Mouse (Mus musculus) kidney, embryonic 16.5 days (tissue): ENCODE results near the gene Sox5. TPM values are rescaled to one million over a fixed set of nuclear protein-coding genes. Genes with fewer than 3 reads are reported as not detected.

ENCODE experiments used
- ATAC-seq: fragments of 200-750 bp; cut with Nextera tagmentation; 2 replicates; pipeline ENCODE4 v1.8.0; 2017; ENCODE audit warnings: moderate TSS enrichment; ENCODE audit not compliant: low FRiP score, low TSS enrichment
- H3K27ac ChIP-seq: fragments of 300-500 bp; sonication (generic); 2 replicates; pipeline ENCODE4 v1.5.1; 2014; ENCODE audit warnings: low read length
- H3K27me3 ChIP-seq: fragments of 300-500 bp; sonication (generic); 2 replicates; pipeline ENCODE4 v1.6.1; 2014; ENCODE audit warnings: low read length, control low read depth, mixed read lengths; ENCODE audit not compliant: insufficient read depth
- H3K36me3 ChIP-seq: fragments of 300-500 bp; sonication (generic); 2 replicates; pipeline ENCODE4 v1.6.1; 2014; ENCODE audit warnings: low read length, control low read depth, mixed read lengths; ENCODE audit not compliant: insufficient read depth
- H3K4me1 ChIP-seq: fragments of 300-500 bp; sonication (generic); 2 replicates; pipeline ENCODE4 v1.6.1; 2014; ENCODE audit warnings: low read length, control low read depth, mixed read lengths; ENCODE audit not compliant: insufficient read depth
- H3K4me2 ChIP-seq: fragments of 300-500 bp; sonication (generic); replicated peaks from 2 replicates; pipeline ENCODE4 v1.6.1; 2014; ENCODE audit warnings: low read depth, low read length
- H3K4me3 ChIP-seq: fragments of 300-500 bp; sonication (generic); 2 replicates; pipeline ENCODE4 v1.5.1; 2014; ENCODE audit warnings: mild to moderate bottlenecking, low read length
- H3K9ac ChIP-seq: fragments of 300-500 bp; sonication (generic); replicated peaks from 2 replicates; pipeline ENCODE4 v1.6.1; 2014; ENCODE audit warnings: low read length
- H3K9me3 ChIP-seq: fragments of 300-500 bp; sonication (generic); 2 replicates; pipeline ENCODE4 v1.6.1; 2016; ENCODE audit warnings: low read length, control low read depth
- WGBS: fragments of 180-500 bp; shearing (Covaris S2); extraction: QIAGEN DNeasy Blood & Tissue Kit; methylation state at CpG from one replicate; pipeline ENCODE4 v1.1.7; 2014; 5-methylcytosine and 5-hydroxymethylcytosine counted together
- polyA plus RNA-seq: library from polyadenylated mRNA; unstranded; fragments of >200 nt; fragmentation: Nextera tagmentation; extraction: Ambion mirVana; gene quantifications from 2 replicates; pipeline ENCODE4 v1.2.1, GENCODE M21; 2015

Gene Sox5
- polyA plus RNA-seq, 1 experiment from 2014 or later: 14.8 TPM

GRCm38 (mm10) chr6:144485578-144485977 lies 296.2 kb downstream of the Sox5 start:
- WGBS: 60% methylated on average over 6 of the region's 6 CpGs

DNA sequence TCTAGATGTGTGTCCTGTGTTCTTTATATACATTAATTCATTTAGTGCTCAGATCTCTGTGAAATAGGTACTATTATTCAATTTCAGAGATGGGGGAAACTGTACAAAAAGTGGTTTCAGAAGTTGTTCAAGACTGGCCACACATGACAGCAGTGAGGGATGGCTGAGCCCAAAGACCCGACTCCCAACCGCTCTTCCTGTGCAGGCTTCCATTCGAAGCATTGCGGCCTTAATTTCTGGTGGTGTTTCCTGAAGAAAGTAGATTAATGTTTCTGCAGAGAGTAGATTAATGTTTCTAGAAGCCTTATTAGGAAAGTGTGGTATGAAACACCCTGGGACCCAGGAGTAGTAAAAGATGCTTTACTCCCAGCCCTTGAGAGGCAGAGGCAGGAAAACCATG lies 298.6 kb downstream of the Sox5 start:
- Histone ChIP-seq H3K4me2 (no peak overlapping the region), H3K4me1 (0 out of 2 replicates have a peak, but pooled peaks cover 6% of the 10 kb centered on the region), H3K27ac (no peak overlapping the region), H3K9me3 (peaks cover 14% of the 10 kb centered on the region), H3K36me3 (peaks cover 4% of the 10 kb centered on the region; the same call in 1 of the 2 replicates), H3K9ac (no peak overlapping the region), H3K27me3 (no peaks in the 10 kb centered on the region), H3K4me3 (no peak overlapping the region)
- ATAC-seq: no peak
- WGBS: 88% methylated on average over 4 of the region's 4 CpGs

More at GRCm38 (mm10) chr6:144485578-144485977, 296.2 kb downstream of the Sox5 start:
- H3K27ac ChIP-seq: no peak overlapping the region
- peaks cover 4% of the 10 kb centered on the region; the same call in 1 of the 2 replicates for H3K36me3 ChIP-seq
- ATAC-seq: no peak
- H3K27me3 ChIP-seq: no peaks in the 10 kb centered on the region
- H3K4me1 ChIP-seq: 0 out of 2 replicates have a peak, but pooled peaks cover 6% of the 10 kb centered on the region
- peaks cover 14% of the 10 kb centered on the region for H3K9me3 ChIP-seq
- no peak overlapping the region for H3K9ac ChIP-seq
- no peak overlapping the region for H3K4me3 ChIP-seq
- H3K4me2 ChIP-seq: no peak overlapping the region

DNA sequence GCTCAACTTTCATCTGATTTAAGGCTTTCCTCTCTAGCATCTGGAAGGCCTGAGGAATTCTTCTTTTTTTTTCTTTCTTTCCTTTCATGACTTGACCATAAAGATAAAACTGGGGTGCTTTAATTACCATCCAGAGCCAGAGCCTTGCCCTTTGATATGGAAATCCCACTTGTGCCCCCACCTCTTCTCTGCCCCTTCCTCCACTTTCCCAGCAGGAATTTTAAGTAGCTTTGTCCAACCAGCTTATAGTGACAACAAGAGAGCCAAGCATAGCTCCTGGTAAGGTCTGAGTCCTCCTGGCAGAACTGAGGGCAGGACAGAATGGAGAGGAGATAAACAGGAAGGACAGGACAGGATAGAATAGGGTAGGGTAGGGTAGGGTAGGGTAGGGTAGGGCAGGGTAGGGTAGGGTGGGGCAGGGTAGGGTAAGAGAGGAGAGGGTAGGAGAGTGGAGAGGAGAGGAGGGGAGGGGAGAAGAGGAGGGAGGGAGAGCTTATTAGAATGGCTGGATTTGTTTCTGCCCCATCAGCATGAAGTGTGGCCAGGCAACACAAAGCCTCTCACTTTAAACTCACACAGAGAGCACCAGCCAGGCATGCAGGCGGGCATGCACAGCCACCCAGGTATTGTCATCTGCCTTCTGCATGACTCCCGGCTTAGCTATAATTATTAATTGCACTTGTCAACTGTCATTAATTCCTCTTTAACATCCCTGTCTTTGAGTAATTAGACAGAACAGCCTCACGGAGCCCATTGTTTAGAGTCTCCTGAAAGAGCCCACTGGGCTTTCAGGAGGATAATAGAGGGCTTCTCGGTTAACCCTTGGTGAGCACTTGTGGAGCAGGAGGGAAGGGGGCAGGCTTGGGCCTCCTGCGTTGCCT lies 300.9 kb downstream of the Sox5 start:
- Histone ChIP-seq H3K9me3 (no peaks in the 10 kb centered on the region), H3K36me3 (no peaks in the 10 kb centered on the region), H3K4me3 (no peak overlapping the region), H3K4me2 (no peak overlapping the region), H3K27ac (no peak overlapping the region), H3K4me1 (0 out of 2 replicates have a peak, but pooled peaks cover 6% of the 10 kb centered on the region), H3K9ac (no peak overlapping the region), H3K27me3 (no peaks in the 10 kb centered on the region)
- 23% methylated on average over 5 of the region's 5 CpGs for WGBS
- ATAC-seq: peak; percentile 61; the same call in 1 of the 2 replicates

- 0 out of 2 replicates have a peak, but pooled peaks cover 6% of the 10 kb centered on the region for H3K4me1 ChIP-seq
- no peak for ATAC-seq
- WGBS: 39% methylated on average over 4 of the region's 4 CpGs
These were observed 301.9 kb downstream of the Sox5 start for GRCm38 (mm10) chr6:144479861-144480260.

DNA sequence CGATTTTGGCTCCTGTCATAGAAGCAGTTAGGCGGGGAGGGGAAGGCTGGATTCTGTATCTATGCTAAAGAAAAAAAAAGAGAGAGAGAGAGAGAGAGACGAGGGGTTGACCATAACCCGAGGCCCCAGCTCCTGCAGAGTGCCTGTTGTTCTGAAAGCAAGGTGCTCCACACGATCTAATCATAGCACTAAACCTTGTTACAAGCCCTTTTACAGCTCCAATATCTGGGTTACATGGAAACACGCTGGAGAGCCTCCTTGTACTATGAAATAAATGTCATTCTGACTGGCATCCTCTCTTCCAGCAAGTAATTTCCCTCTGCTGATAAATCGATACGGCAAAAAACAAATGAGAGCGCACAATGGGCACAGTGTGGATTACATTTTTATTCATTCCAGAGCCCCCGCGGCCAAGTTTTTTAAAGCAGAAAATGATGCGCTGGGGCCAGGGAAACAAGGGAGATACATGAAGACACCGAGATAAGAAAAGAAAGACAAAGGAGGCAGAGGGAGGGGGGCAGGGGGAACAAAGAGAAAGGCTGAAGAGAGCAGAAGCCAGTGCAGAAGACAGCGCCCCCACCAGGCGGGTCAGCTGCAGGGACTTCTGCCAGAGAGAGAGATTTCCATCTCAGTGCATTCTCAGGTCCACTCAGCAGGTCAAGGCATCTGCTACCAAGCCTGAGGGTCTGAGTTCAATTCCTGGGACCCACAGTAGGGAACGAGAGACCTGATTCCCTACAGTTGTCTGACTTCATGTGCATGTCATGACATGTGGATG lies 304.3 kb downstream of the Sox5 start:
- no peak overlapping the region for H3K27ac ChIP-seq
- H3K9ac ChIP-seq: no peak overlapping the region
- peaks cover 6% of the 10 kb centered on the region for H3K4me1 ChIP-seq
- no peaks in the 10 kb centered on the region for H3K9me3 ChIP-seq
- H3K4me2 ChIP-seq: no peak overlapping the region
- H3K4me3 ChIP-seq: no peak overlapping the region
- WGBS: 79% methylated on average over 16 of the region's 16 CpGs
- no peak for ATAC-seq
- H3K36me3 ChIP-seq: no peaks in the 10 kb centered on the region
- H3K27me3 ChIP-seq: no peaks in the 10 kb centered on the region

More at GRCm38 (mm10) chr6:144479861-144480260, 301.9 kb downstream of the Sox5 start:
- no peak overlapping the region for H3K9ac ChIP-seq
- no peaks in the 10 kb centered on the region for H3K27me3 ChIP-seq
- H3K27ac ChIP-seq: no peak overlapping the region
- H3K36me3 ChIP-seq: no peaks in the 10 kb centered on the region
- no peak overlapping the region for H3K4me3 ChIP-seq
- H3K9me3 ChIP-seq: no peaks in the 10 kb centered on the region
- no peak overlapping the region for H3K4me2 ChIP-seq

DNA sequence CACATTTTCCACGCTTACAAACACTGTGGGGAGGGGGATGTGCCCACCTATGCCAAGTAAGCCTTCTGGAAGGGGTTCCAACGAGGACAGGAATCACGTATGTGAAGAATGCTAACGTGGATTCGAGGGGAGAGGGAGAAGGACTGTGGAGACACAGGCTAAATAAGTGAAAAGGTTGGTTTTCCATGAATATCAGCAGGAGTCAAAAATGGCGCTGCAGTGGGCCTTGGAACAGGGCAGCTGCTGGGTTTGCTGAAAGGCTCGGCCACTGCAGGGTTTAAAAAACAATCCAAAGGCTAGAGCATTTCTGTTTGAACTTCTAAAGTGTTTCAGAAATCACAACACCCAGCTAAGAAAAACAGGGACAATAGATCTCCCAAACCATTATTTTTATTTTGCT lies 308.3 kb downstream of the Sox5 start:
- Histone ChIP-seq H3K36me3 (no peaks in the 10 kb centered on the region), H3K4me3 (no peak overlapping the region), H3K27me3 (no peaks in the 10 kb centered on the region), H3K9ac (no peak overlapping the region), H3K4me1 (peaks cover 10% of the 10 kb centered on the region), H3K27ac (no peak overlapping the region), H3K9me3 (no peaks in the 10 kb centered on the region), H3K4me2 (no peak overlapping the region)
- WGBS: 80% methylated on average over 7 of the region's 7 CpGs
- no peak for ATAC-seq

- Histone ChIP-seq H3K27me3 (no peaks in the 10 kb centered on the region), H3K4me2 (peak overlapping the region; percentile 2; the same call in 1 of the 2 replicates), H3K36me3 (no peaks in the 10 kb centered on the region), H3K4me1 (peaks cover 10% of the 10 kb centered on the region), H3K9me3 (no peaks in the 10 kb centered on the region), H3K4me3 (no peak overlapping the region), H3K9ac (no peak overlapping the region), H3K27ac (no peak overlapping the region)
- peak; percentile 83 for ATAC-seq
- WGBS: 27% methylated on average over 14 of the region's 14 CpGs
These were observed 309.5 kb downstream of the Sox5 start for GRCm38 (mm10) chr6:144472089-144472900.

DNA sequence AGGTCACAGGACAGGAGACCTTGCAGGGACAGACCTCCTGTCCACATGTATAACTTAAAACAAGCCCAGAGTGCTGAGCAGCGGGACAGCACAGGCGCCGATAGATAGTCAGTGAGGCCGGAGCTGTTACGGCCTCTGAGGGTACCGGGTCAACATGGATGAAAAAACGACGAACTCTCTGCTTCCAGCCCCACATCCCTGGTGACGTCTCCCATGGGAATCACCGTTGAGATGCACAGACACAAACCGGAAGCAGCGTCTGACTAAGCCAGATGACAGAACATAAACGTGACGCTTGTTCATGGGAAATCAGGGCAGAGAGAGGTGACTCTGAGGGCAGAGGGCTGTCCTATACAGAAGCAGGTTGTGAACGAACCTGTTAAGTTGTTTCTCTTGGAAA lies 315.1 kb downstream of the Sox5 start:
- no peaks in the 10 kb centered on the region for H3K36me3 ChIP-seq
- ATAC-seq: no peak
- no peaks in the 10 kb centered on the region for H3K27me3 ChIP-seq
- no peak overlapping the region for H3K4me3 ChIP-seq
- WGBS: 46% methylated on average over 15 of the region's 15 CpGs
- H3K4me1 ChIP-seq: no peaks in the 10 kb centered on the region
- no peaks in the 10 kb centered on the region for H3K9me3 ChIP-seq
- H3K9ac ChIP-seq: no peak overlapping the region
- H3K27ac ChIP-seq: no peak overlapping the region
- no peak overlapping the region for H3K4me2 ChIP-seq

DNA sequence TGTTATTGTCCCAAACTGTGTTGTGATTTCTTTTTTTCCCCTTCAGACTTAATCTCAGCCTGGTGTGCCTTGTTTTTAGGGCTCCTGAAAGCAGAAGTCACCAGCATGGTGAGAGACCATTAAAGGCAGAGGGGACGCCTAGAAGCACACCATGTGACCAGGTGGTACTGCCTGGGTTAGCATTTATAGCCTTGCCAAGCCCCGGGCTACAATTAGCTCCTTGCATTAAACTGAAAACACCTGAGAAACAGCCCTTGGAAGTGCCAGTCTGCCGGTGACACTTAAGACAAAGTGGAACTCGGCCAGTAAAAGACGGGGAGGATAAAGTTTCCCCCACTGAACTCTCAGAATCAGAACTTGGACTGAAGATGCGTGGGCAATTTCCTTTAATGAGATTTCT lies 318.1 kb downstream of the Sox5 start:
- no peaks in the 10 kb centered on the region for H3K9me3 ChIP-seq
- no peaks in the 10 kb centered on the region for H3K36me3 ChIP-seq
- no peak overlapping the region for H3K27ac ChIP-seq
- 35% methylated on average over 6 of the region's 6 CpGs for WGBS
- H3K27me3 ChIP-seq: no peaks in the 10 kb centered on the region
- no peak overlapping the region for H3K4me2 ChIP-seq
- no peaks in the 10 kb centered on the region for H3K4me1 ChIP-seq
- no peak overlapping the region for H3K9ac ChIP-seq
- no peak for ATAC-seq
- H3K4me3 ChIP-seq: no peak overlapping the region
